Mouse (Mus musculus): Measurements from ENCODE around the gene Pemt.

Gene Pemt

GRCm38 (mm10) chr11:60046058-60046735 lies at the start of gene Pemt:
Gene Pemt (minus strand): TSS chr11:60046489.
- in situ Hi-C loops (cut with MboI; ENCODE audit: unreplicated experiment in 2 of 2) = no loop called here

GRCm38 (mm10) chr11:60094909-60095810 lies 48.9 kb upstream of the Pemt start:
- in situ Hi-C loops (cut with MboI; ENCODE audit: unreplicated experiment in 2 of 2) = loop anchor here in 1 of 2 experiments (5.0 kb wide), 1 partner anchor 102 kb away; no protein-coding TSS in a partner anchor

GRCm38 (mm10) chr11:60093984-60094587 lies 47.8 kb upstream of the Pemt start:
- in situ Hi-C loops (cut with MboI; ENCODE audit: unreplicated experiment in 2 of 2) = no loop called here

- in situ Hi-C loops (cut with MboI; ENCODE audit: unreplicated experiment in 2 of 2) = no loop called here
Measured at GRCm38 (mm10) chr11:60093227-60093626, 46.9 kb upstream of the Pemt start.

GRCm38 (mm10) chr11:60091422-60091761 lies 45.1 kb upstream of the Pemt start:
- in situ Hi-C loops (cut with MboI; ENCODE audit: unreplicated experiment in 2 of 2) = no loop called here

GRCm38 (mm10) chr11:60090696-60091421 lies 44.6 kb upstream of the Pemt start:
- in situ Hi-C loops (cut with MboI; ENCODE audit: unreplicated experiment in 2 of 2) = no loop called here

GRCm38 (mm10) chr11:60088947-60089346 lies 42.7 kb upstream of the Pemt start:
- in situ Hi-C loops (cut with MboI; ENCODE audit: unreplicated experiment in 2 of 2) = no loop called here

GRCm38 (mm10) chr11:60086676-60087075 lies 40.4 kb upstream of the Pemt start:
- in situ Hi-C loops (cut with MboI; ENCODE audit: unreplicated experiment in 2 of 2) = no loop called here

- in situ Hi-C loops (cut with MboI; ENCODE audit: unreplicated experiment in 2 of 2) = loop anchor here in 1 of 2 experiments (5.0 kb wide), 1 partner anchor 462 kb away; no protein-coding TSS in a partner anchor
Measured at GRCm38 (mm10) chr11:60084589-60084988, 38.3 kb upstream of the Pemt start.

- in situ Hi-C loops (cut with MboI; ENCODE audit: unreplicated experiment in 2 of 2) = loop anchor here in 1 of 2 experiments (5.0 to 10.0 kb wide), 4 partner anchors 112 to 331 kb away; partner anchors contain the start of gene Rasd1
Measured at GRCm38 (mm10) chr11:60076790-60077189, 30.5 kb upstream of the Pemt start.

- in situ Hi-C loops (cut with MboI; ENCODE audit: unreplicated experiment in 2 of 2) = loop anchor here in 1 of 2 experiments (5.0 to 10.0 kb wide), 4 partner anchors 111 to 331 kb away; partner anchors contain the start of gene Rasd1
Measured at GRCm38 (mm10) chr11:60076183-60076582, 29.9 kb upstream of the Pemt start.

- in situ Hi-C loops (cut with MboI; ENCODE audit: unreplicated experiment in 2 of 2) = loop anchor here (5.0 to 10.0 kb wide), 3 partner anchors 109 to 333 kb away; partner anchors contain the start of gene Rasd1 (in 1 of the 2)
Measured at GRCm38 (mm10) chr11:60073936-60074502, 27.7 kb upstream of the Pemt start.

- in situ Hi-C loops (cut with MboI; ENCODE audit: unreplicated experiment in 2 of 2) = loop anchor here (5.0 to 10.0 kb wide), 3 partner anchors 108 to 334 kb away; partner anchors contain the start of gene Rasd1 (in 1 of the 2)
Measured at GRCm38 (mm10) chr11:60073121-60073520, 26.8 kb upstream of the Pemt start.

GRCm38 (mm10) chr11:60071221-60071620 lies 24.9 kb upstream of the Pemt start:
- in situ Hi-C loops (cut with MboI; ENCODE audit: unreplicated experiment in 2 of 2) = loop anchor here (5.0 to 10.0 kb wide), 3 partner anchors 106 to 336 kb away; partner anchors contain the start of gene Rasd1 (in 1 of the 2)

- in situ Hi-C loops (cut with MboI; ENCODE audit: unreplicated experiment in 2 of 2) = loop anchor here (5.0 to 10.0 kb wide), 3 partner anchors 106 to 337 kb away; partner anchors contain the start of gene Rasd1 (in 1 of the 2)
Measured at GRCm38 (mm10) chr11:60070599-60070998, 24.3 kb upstream of the Pemt start.

- in situ Hi-C loops (cut with MboI; ENCODE audit: unreplicated experiment in 2 of 2) = loop anchor here in 1 of 2 experiments (5.0 kb wide), 1 partner anchor 191 kb away; no protein-coding TSS in a partner anchor
Measured at GRCm38 (mm10) chr11:60068631-60069030, 22.3 kb upstream of the Pemt start.

GRCm38 (mm10) chr11:60067646-60068045 lies 21.4 kb upstream of the Pemt start:
- in situ Hi-C loops (cut with MboI; ENCODE audit: unreplicated experiment in 2 of 2) = loop anchor here in 1 of 2 experiments (5.0 kb wide), 1 partner anchor 190 kb away; no protein-coding TSS in a partner anchor

- in situ Hi-C loops (cut with MboI; ENCODE audit: unreplicated experiment in 2 of 2) = loop anchor here in 1 of 2 experiments (5.0 kb wide), 1 partner anchor 188 kb away; no protein-coding TSS in a partner anchor
Measured at GRCm38 (mm10) chr11:60065267-60065666, 19.0 kb upstream of the Pemt start.

- in situ Hi-C loops (cut with MboI; ENCODE audit: unreplicated experiment in 2 of 2) = no loop called here
Measured at GRCm38 (mm10) chr11:60061504-60062006, 15.3 kb upstream of the Pemt start.
